Mouse (Mus musculus) thymus, postnatal 0 days (tissue): Measurements from ENCODE around the gene Pcif1. TPM values are rescaled to one million over a fixed set of nuclear protein-coding genes. Genes with fewer than 3 reads are reported as not detected.
"Not testable (repeated sequence)": the region's sequence is repeated elsewhere in the genome, so short reads cannot be mapped to it uniquely, and the experiment has no call there.

Experiments used
- DNase-seq: peaks from one replicate; pipeline ENCODE4 v3.0.0-alpha.2; 2015; ENCODE audit warnings: low spot score
- polyA plus RNA-seq: library from polyadenylated mRNA; unstranded; fragments of >200 nt; fragmentation: Nextera tagmentation; extraction: Ambion mirVana; gene quantifications from 2 replicates; pipeline ENCODE4 v1.2.1, GENCODE M21; 2015

Pcif1 gene
- polyA plus RNA-seq, 1 experiment from 2014 or later, result 107 TPM

- no peak for DNase-seq
Measured at GRCm38 (mm10) chr2:164866741-164867551, 12.2 kb upstream of the Pcif1 start.

GRCm38 (mm10) chr2:164867566-164867965 is 11.5 kb upstream of the Pcif1 start:
- peak; percentile 26 for DNase-seq

GRCm38 (mm10) chr2:164868491-164868890 is 10.6 kb upstream of the Pcif1 start:
- no peak for DNase-seq

- DNase-seq, result no peak
Measured at GRCm38 (mm10) chr2:164871602-164872303, 7.4 kb upstream of the Pcif1 start.

- DNase-seq, result no peak
Measured at GRCm38 (mm10) chr2:164873621-164874020, 5.5 kb upstream of the Pcif1 start.

GRCm38 (mm10) chr2:164874239-164874769 is 4.8 kb upstream of the Pcif1 start:
- no peak for DNase-seq

GRCm38 (mm10) chr2:164875648-164876047 is 3.5 kb upstream of the Pcif1 start:
- DNase-seq, result not testable (repeated sequence)

GRCm38 (mm10) chr2:164877376-164878215 is 1.5 kb upstream of the Pcif1 start:
- DNase-seq, result not testable (repeated sequence)

GRCm38 (mm10) chr2:164878509-164879227 is 436 bp upstream of the Pcif1 start:
- DNase-seq, result peak; percentile 63

GRCm38 (mm10) chr2:164879568-164880277 is 619 bp downstream of the Pcif1 start:
- peak; percentile 98 for DNase-seq

- DNase-seq, result no peak
Measured at GRCm38 (mm10) chr2:164882619-164883018, 3.5 kb downstream of the Pcif1 start.

- no peak for DNase-seq
Measured at GRCm38 (mm10) chr2:164885788-164886187, 6.7 kb downstream of the Pcif1 start.

- DNase-seq, result no peak
Measured at GRCm38 (mm10) chr2:164886617-164887016, 7.5 kb downstream of the Pcif1 start.

- DNase-seq, result no peak
Measured at GRCm38 (mm10) chr2:164888996-164889395, 9.9 kb downstream of the Pcif1 start.

- DNase-seq, result no peak
Measured at GRCm38 (mm10) chr2:164889960-164890359, 10.9 kb downstream of the Pcif1 start.

GRCm38 (mm10) chr2:164890411-164891049 is 11.4 kb downstream of the Pcif1 start:
- no peak for DNase-seq

- DNase-seq, result no peak
Measured at GRCm38 (mm10) chr2:164891056-164891834, 12.1 kb downstream of the Pcif1 start.

GRCm38 (mm10) chr2:164891908-164892695 is 13.0 kb downstream of the Pcif1 start:
- no peak for DNase-seq
